Mouse (Mus musculus) spleen, postnatal 36 days (tissue): ENCODE data around the gene Ilvbl.
"Not testable (repeated sequence)": the region's sequence is repeated elsewhere in the genome, so short reads cannot be mapped to it uniquely, and the experiment has no call there.

Experiments
- DNase-seq, 2 experiments: peaks; one replicate each; pipeline ENCODE4 v3.0.0; 2022; ENCODE audit warnings: low spot score in 2 of 2, mixed read lengths in 1 of 2

Gene Ilvbl

GRCm38 (mm10) chr10:78574250-78575104 is at the start of gene Ilvbl:
Gene Ilvbl, plus strand, starts transcription at chr10:78574346.
- DNase-seq: peak; percentile 93 to 94

GRCm38 (mm10) chr10:78525071-78525470 is 49.1 kb upstream of the Ilvbl start:
- not testable (repeated sequence) for DNase-seq

DNA sequence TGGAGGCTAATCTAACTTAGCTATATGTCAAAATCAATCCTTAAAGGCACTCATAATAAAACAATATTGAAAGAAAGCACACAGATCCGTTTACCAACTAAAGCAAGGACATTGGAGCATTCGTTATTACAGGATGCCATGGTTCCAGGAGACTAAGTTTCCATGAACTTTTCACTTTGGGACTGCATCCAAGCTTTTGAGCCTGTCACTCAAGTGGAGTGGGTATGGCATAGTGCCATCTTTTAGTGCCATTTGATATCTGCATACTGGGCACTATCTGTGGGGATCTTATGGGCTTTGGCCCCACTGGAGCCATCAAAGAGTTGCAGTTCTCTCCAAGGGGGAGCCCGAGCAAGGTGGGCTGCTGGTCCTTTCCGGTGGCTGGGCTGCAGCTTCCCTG is 48.6 kb upstream of the Ilvbl start:
- DNase-seq: no peak

GRCm38 (mm10) chr10:78540943-78541342 is 33.2 kb upstream of the Ilvbl start:
- peak in 1 of 2 experiments; percentile 6 for DNase-seq

DNA sequence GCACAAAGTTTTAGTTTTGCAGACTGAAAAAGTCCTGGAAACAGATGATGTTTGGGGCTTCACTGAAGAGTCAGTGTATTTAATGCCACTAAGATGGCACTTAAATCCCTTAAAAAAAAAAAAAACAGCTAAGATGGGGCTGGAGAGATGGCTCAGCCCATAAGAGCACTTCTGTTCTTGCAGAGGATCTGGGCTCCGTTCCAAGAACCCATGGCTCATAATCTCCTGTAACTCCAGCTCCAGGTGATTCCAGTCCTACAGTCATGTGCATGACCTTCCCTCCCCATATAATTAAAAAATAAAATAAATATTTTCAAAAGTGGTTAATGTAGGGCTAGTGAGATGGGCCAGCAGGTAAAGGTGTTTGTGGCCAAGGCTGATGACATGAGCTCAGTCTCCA is 9.1 kb upstream of the Ilvbl start:
- DNase-seq: no peak

GRCm38 (mm10) chr10:78569191-78569590 is 5.0 kb upstream of the Ilvbl start:
- no peak for DNase-seq

GRCm38 (mm10) chr10:78569686-78570085 is 4.5 kb upstream of the Ilvbl start:
- DNase-seq: no peak

DNA sequence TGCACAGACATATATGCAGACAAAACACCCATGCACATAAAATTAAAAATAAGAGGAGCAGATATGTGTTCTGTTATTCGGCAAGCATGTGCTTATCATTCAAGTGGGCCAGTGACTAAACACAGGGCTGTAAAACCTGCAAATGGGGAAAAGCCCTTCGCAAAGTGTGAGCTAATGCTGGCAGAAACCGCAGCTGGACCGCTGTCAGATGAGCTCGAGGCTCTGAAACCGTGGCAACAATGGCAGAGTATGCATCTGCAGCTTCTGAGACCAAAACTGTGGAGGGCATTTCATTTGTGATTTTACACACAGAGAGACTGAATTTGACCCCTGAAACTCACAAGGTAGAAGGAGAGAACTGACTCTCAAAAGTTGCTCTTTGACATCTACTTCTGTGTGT is 3.7 kb upstream of the Ilvbl start:
- DNase-seq: no peak

DNA sequence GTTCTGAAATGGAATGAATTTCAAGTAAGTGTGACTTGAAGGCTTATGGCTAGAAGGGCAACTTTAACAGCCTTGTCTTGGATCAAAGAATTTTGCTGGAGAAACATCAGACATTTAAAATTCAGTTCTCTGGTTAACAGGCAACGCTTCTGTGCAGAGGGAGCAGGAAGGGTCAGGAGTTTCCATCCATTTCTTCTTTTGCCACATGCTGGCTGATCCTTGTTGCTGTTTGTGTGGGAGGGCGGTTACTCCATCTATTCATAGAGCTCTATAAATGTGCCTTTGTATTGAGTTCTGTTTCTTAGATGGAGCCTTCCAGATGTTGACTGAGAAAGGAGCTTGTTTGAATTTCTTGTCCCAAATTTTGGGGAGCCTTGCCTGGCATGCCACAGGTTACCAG is 3.2 kb upstream of the Ilvbl start:
- no peak for DNase-seq

DNA sequence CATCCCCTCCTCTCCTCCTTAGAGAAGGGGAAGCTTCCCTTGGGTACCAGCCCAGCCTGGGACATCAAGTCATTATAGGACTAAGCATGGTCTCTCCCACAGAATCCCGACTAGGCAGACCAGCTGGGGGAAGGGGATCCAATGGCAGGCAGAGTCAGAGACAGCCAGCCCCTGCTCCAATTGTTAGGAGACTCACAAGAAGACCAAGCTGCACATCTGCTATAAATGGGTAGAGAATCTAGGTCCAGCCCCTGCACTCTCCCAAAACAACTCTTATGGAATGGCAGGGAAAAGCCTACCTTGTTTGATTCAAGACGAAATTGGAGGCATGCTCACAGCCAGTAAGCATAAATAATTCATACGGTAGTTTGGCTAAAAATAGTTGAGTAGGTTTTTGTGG is 920 bp upstream of the Ilvbl start:
- DNase-seq: no peak

- no peak for DNase-seq
Measured at GRCm38 (mm10) chr10:78575105-78575632, 1.0 kb downstream of the Ilvbl start.

GRCm38 (mm10) chr10:78575690-78576089 is 1.5 kb downstream of the Ilvbl start:
- no peak for DNase-seq

DNA sequence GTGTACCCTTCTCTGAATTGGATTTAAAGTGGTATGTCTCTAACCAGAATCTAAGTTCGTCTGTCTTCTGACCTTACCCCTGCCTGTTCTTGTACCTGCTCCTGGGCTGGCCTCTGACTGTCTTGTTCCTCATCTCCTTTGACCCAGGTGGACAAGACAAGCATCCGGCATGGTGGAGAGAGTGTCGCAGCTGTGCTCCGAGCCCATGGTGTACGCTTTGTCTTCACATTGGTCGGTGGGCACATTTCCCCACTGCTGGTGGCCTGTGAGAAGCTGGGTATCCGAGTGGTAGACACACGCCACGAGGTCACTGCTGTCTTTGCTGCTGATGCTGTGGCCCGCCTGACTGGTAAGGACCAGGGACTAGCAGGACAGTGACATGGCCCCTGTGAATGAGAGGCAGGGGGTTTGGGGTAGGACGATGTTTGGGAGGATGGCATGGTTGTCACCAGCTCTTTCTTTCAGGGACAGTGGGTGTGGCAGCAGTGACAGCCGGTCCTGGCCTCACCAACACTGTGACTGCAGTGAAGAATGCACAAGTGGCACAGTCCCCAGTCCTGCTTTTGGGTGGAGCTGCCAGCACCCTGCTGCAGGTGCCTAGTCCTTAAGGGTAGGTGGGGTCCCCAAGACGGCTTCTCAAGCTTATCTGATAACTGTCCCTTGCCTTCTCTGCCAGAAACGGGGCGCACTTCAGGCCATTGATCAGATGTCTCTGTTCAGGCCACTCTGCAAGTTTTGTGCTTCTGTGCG is 2.5 kb downstream of the Ilvbl start:
- no peak for DNase-seq

- no peak for DNase-seq
Measured at GRCm38 (mm10) chr10:78578204-78578603, 4.1 kb downstream of the Ilvbl start.

- DNase-seq: no peak
Measured at GRCm38 (mm10) chr10:78581121-78581520, 7.0 kb downstream of the Ilvbl start.

DNA sequence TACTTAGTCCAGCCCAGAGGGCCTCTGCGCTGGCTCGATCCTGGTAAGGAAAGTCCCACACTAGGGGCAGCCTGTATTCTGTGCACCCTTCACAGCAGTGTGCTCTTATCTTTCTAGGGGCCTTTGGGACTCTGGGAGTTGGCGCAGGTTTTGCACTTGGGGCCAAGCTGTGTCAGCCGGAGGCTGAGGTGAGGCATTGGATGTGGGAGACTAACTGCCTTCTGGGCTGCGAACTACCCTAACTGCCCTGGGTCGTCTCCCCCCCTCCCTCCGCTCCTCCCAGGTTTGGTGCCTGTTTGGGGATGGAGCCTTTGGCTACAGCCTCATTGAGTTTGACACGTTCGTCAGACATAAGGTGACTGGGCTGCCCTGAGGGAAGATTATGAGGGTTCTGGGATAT is 9.2 kb downstream of the Ilvbl start:
- no peak for DNase-seq

DNA sequence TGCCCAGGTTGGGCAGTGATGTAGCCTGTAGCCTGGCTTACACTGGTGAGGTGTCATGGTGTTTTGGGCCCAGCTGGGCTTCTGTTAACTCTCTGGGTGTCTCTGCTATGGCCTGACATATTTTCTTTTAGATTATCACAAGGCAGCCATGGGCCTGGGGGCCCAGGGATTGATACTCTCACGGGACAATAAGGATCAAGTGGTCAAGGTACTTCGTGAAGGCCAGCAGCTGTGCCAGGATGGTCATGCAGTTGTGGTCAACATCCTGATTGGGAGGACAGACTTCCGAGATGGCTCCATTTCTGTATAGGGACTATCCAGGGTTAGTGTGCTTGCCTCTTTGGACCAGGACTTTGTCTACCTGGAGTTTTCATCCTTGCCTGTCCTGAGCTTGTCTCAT is 9.8 kb downstream of the Ilvbl start:
- no peak for DNase-seq

DNA sequence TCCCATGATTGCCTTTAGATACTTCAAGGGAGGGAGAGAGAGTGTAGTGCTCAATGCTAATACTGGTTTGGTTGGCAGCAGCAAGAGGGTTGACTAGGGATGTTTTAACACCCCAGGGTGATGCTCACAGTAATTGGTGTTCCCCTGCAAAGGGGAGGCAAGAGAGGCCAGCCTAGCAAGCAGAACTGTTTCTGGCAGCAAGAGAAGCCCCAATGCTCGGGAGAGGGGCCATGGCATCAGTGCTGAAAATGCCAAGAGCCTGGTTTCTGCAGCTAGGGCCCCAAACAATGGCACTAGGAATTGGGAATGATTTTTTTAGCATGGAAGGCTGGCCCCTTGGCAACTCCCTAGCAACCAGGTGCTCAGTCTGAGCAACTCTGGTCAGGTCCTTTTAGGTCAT is 10.8 kb downstream of the Ilvbl start:
- no peak for DNase-seq

DNA sequence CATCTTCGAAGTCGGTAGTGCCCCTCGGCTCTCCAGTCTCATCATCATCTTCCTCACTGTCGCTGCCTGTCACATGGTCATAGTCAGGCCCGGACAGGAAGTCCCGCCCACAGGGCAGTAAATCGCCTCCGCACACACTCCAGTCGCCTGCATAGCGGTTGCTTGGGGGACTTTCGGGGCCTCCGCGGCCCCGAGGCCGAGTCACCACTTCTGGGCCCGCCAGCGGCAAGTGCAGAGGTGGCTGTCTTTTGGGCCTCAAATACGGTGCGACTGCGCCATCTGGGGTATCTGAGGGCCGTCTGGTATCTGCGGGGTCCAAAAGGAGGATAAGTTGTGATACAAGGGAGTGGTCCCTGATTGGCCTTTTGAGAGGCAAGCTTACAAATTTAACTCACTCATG is 11.5 kb downstream of the Ilvbl start:
- DNase-seq: no peak

DNA sequence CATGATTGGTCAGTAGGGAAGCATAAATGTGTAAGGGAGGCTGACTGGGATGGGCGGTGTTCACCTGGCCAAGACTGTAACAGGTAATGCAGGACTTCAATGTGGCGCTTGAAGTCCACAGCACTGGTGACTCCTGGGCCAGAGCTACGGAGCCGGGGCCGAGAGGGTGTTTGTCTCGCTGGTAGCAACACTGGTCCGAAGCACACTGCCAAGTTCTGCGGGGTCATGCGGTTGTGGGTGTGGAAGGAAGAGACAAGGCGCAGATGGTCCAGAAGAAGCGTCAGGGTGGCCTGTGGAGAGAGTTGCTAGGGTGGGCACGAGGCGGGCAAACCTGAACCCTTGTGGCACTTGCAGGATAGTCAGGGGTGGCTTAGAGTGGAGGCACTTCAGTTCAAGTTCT is 11.9 kb downstream of the Ilvbl start:
- DNase-seq: no peak

DNA sequence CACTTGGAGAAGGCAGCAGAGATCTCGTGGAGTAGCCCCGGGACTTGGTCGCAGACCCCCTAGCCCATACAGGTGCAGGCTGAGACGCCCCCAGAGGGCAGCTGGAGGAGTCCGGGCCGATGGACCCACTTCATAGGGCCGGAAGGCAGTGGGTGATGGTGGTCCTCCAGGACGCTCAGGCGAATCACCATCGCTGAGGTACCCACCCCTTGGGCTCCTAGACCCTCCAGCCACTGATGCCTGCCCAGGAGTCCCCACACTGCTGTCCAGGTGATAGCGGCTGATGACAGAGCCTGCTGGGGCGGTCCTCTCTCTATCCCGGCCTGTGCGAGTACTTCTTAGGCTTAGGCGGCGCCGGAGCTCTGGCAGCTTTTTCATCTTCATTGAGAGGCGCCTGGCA is 15.1 kb downstream of the Ilvbl start:
- DNase-seq: no peak

GRCm38 (mm10) chr10:78589901-78590300 is 15.8 kb downstream of the Ilvbl start:
- no peak for DNase-seq

GRCm38 (mm10) chr10:78590744-78591143 is 16.6 kb downstream of the Ilvbl start:
- DNase-seq: peak in 1 of 2 experiments; percentile 11
